Mouse (Mus musculus) embryonic facial prominence, embryonic 13.5 days (tissue): ENCODE data around the gene Rfx2. TPM values are rescaled to one million over a fixed set of nuclear protein-coding genes. Genes with fewer than 3 reads are reported as not detected.

ENCODE experiments used
- ATAC-seq: fragments of 200-750 bp; cut with Nextera tagmentation; 2 replicates; pipeline ENCODE4 v1.8.0; 2017; ENCODE audit warnings: low read depth; ENCODE audit not compliant: insufficient number of reproducible peaks, insufficient read depth, low FRiP score, low TSS enrichment
- H3K27ac ChIP-seq: fragments of 300-500 bp; sonication (generic); 2 replicates; pipeline ENCODE4 v1.5.1; 2015; ENCODE audit warnings: moderate library complexity, mild to moderate bottlenecking, inconsistent platforms
- H3K27me3 ChIP-seq: fragments of 300-500 bp; sonication (generic); 2 replicates; pipeline ENCODE4 v1.6.1; 2015; ENCODE audit warnings: mild to moderate bottlenecking, inconsistent platforms
- H3K36me3 ChIP-seq: fragments of 300-500 bp; sonication (generic); 2 replicates; pipeline ENCODE4 v1.6.1; 2015; ENCODE audit warnings: mild to moderate bottlenecking, inconsistent platforms
- H3K4me1 ChIP-seq: fragments of 300-500 bp; sonication (generic); 2 replicates; pipeline ENCODE4 v1.6.1; 2015; ENCODE audit warnings: inconsistent platforms
- H3K4me2 ChIP-seq: fragments of 300-500 bp; sonication (generic); 2 replicates; pipeline ENCODE4 v1.6.1; 2015; ENCODE audit warnings: moderate library complexity, mild to moderate bottlenecking, inconsistent platforms
- H3K4me3 ChIP-seq: fragments of 300-500 bp; sonication (generic); 2 replicates; pipeline ENCODE4 v1.5.1; 2015; ENCODE audit warnings: mild to moderate bottlenecking, inconsistent platforms
- H3K9ac ChIP-seq: fragments of 300-500 bp; sonication (generic); 2 replicates; pipeline ENCODE4 v1.6.1; 2015; ENCODE audit warnings: mild to moderate bottlenecking, inconsistent platforms
- H3K9me3 ChIP-seq: fragments of 300-500 bp; sonication (generic); 2 replicates; pipeline ENCODE4 v1.6.1; 2016; ENCODE audit warnings: inconsistent platforms
- WGBS: fragments of 180-500 bp; shearing (Covaris S2); methylation state at CpG from one replicate; pipeline ENCODE4 v1.1.7; 2015; ENCODE audit warnings: mixed read lengths; 5-methylcytosine and 5-hydroxymethylcytosine counted together
- polyA plus RNA-seq: library from polyadenylated mRNA; unstranded; fragments of >200 nt; fragmentation: Nextera tagmentation; extraction: Ambion mirVana; gene quantifications from 2 replicates; pipeline ENCODE4 v1.2.1, GENCODE M21; 2015

Gene Rfx2
- polyA plus RNA-seq, 1 experiment from 2014 or later: 4.5 TPM

- no peak overlapping the region for H3K4me2 ChIP-seq
- WGBS: 55% methylated on average over 3 of the region's 3 CpGs
- H3K9me3 ChIP-seq: no peaks in the 10 kb centered on the region
- H3K4me3 ChIP-seq: no peak overlapping the region
- no peak overlapping the region for H3K9ac ChIP-seq
- H3K27me3 ChIP-seq: no peaks in the 10 kb centered on the region
- H3K4me1 ChIP-seq: peaks cover 3% of the 10 kb centered on the region; the same call in 1 of the 2 replicates
- ATAC-seq: no peak
- H3K36me3 ChIP-seq: no peaks in the 10 kb centered on the region
- no peak overlapping the region for H3K27ac ChIP-seq
These were observed 30.4 kb upstream of the Rfx2 start for GRCm38 (mm10) chr17:56861197-56861596.

DNA sequence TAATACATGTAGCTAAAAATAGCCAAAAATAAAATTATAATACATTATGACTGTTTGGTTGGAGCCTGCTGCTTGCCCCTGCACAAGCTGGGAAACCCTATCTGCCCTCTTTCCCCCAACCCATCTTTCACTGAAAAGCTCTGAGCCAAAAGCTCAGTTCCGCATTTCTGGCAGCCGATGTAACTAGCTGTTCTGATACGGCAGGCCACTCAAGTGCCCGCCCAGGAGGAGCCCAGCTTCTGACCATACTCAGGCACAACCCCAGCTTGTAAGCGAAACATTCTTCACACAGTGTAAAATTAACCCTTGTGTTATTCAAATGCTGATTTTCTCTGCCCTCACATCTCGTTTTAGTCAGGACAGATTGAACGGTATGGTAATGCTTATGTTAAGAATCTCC is 28.1 kb upstream of the Rfx2 start:
- Histone ChIP-seq H3K4me3 (no peak overlapping the region), H3K9ac (no peak overlapping the region), H3K4me2 (no peak overlapping the region), H3K36me3 (no peaks in the 10 kb centered on the region), H3K4me1 (no peaks in the 10 kb centered on the region), H3K27ac (no peak overlapping the region), H3K27me3 (no peaks in the 10 kb centered on the region), H3K9me3 (no peaks in the 10 kb centered on the region)
- no peak for ATAC-seq
- 45% methylated on average over 7 of the region's 7 CpGs for WGBS

GRCm38 (mm10) chr17:56858216-56858615 is 27.4 kb upstream of the Rfx2 start:
- H3K4me2 ChIP-seq: no peak overlapping the region
- 50% methylated on average over 4 of the region's 4 CpGs for WGBS
- H3K27me3 ChIP-seq: no peaks in the 10 kb centered on the region
- no peaks in the 10 kb centered on the region for H3K4me1 ChIP-seq
- H3K4me3 ChIP-seq: no peak overlapping the region
- H3K36me3 ChIP-seq: no peaks in the 10 kb centered on the region
- H3K9me3 ChIP-seq: no peaks in the 10 kb centered on the region
- no peak overlapping the region for H3K27ac ChIP-seq
- no peak for ATAC-seq
- H3K9ac ChIP-seq: no peak overlapping the region

- Histone ChIP-seq H3K27me3 (no peaks in the 10 kb centered on the region), H3K4me1 (no peaks in the 10 kb centered on the region), H3K9ac (no peak overlapping the region), H3K36me3 (no peaks in the 10 kb centered on the region), H3K4me3 (no peak overlapping the region), H3K9me3 (no peaks in the 10 kb centered on the region), H3K4me2 (no peak overlapping the region), H3K27ac (no peak overlapping the region)
- 78% methylated on average over 3 of the region's 3 CpGs for WGBS
- ATAC-seq: no peak
These were observed 24.6 kb upstream of the Rfx2 start for GRCm38 (mm10) chr17:56855421-56855820.

GRCm38 (mm10) chr17:56851167-56851566 is 20.4 kb upstream of the Rfx2 start:
- Histone ChIP-seq H3K4me2 (no peak overlapping the region), H3K4me1 (no peaks in the 10 kb centered on the region), H3K27ac (no peak overlapping the region), H3K9me3 (no peaks in the 10 kb centered on the region), H3K36me3 (no peaks in the 10 kb centered on the region), H3K9ac (no peak overlapping the region), H3K4me3 (no peak overlapping the region), H3K27me3 (0 out of 2 replicates have a peak, but pooled peaks cover 4% of the 10 kb centered on the region)
- 77% methylated on average over 3 of the region's 3 CpGs for WGBS
- no peak for ATAC-seq

DNA sequence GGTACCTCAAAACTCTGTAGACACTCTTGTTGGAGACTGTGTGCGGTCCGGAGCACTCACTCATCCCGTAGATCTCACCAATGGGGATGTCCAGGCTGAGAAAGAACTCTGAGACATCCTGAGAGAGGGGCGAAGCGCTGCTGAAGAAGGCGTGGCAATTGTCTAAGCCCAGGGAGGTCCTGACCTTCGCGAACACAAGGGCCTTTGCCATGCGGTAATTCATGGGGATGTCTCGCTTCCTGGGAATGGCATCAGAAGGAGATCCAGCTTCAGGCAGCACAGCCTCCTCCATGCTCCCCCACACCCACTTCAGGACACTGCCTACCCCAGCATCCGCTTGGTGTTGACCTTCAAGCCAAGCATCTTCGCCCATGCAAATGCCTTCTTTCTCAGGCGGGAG is 18.9 kb upstream of the Rfx2 start:
- no peak for ATAC-seq

DNA sequence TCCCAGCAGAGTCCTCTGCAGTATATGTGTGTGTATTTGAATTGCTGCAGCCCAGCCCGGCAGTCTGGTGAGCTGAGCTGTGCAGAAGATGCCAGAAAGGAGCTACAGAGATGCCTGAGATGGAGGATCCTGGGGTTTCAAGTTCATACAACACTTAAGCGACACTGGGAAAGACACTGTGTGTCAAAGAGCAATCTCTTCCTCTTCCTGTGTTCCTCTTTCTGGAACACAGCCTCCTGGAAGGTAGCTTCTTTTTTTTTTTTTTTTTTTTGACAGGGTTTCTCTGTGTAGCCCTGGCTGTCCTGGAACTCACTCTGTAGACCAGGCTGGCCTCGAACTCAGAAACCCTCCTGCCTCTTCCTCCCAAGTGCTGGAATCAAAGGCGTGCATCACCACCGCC is 18.0 kb upstream of the Rfx2 start:
- H3K4me1 ChIP-seq: no peaks in the 10 kb centered on the region
- no peak overlapping the region for H3K27ac ChIP-seq
- H3K9me3 ChIP-seq: no peaks in the 10 kb centered on the region
- 82% methylated on average over 5 of the region's 5 CpGs for WGBS
- H3K27me3 ChIP-seq: 0 out of 2 replicates have a peak, but pooled peaks cover 4% of the 10 kb centered on the region
- no peak overlapping the region for H3K9ac ChIP-seq
- no peaks in the 10 kb centered on the region for H3K36me3 ChIP-seq
- H3K4me3 ChIP-seq: no peak overlapping the region
- ATAC-seq: no peak
- H3K4me2 ChIP-seq: no peak overlapping the region

More for the DNA sequence above, 18.9 kb upstream of the Rfx2 start:
- Histone ChIP-seq H3K4me2 (no peak overlapping the region), H3K27ac (no peak overlapping the region), H3K9ac (no peak overlapping the region), H3K4me3 (no peak overlapping the region), H3K27me3 (0 out of 2 replicates have a peak, but pooled peaks cover 4% of the 10 kb centered on the region), H3K9me3 (no peaks in the 10 kb centered on the region), H3K4me1 (no peaks in the 10 kb centered on the region), H3K36me3 (no peaks in the 10 kb centered on the region)
- 79% methylated on average over 13 of the region's 13 CpGs for WGBS

- 81% methylated on average over 5 of the region's 5 CpGs for WGBS
- Histone ChIP-seq H3K9ac (no peak overlapping the region), H3K4me1 (no peaks in the 10 kb centered on the region), H3K4me2 (no peak overlapping the region), H3K27ac (no peak overlapping the region), H3K27me3 (no peaks in the 10 kb centered on the region), H3K36me3 (no peaks in the 10 kb centered on the region), H3K4me3 (no peak overlapping the region), H3K9me3 (no peaks in the 10 kb centered on the region)
- ATAC-seq: no peak
These were observed 12.9 kb upstream of the Rfx2 start for GRCm38 (mm10) chr17:56843678-56844077.

DNA sequence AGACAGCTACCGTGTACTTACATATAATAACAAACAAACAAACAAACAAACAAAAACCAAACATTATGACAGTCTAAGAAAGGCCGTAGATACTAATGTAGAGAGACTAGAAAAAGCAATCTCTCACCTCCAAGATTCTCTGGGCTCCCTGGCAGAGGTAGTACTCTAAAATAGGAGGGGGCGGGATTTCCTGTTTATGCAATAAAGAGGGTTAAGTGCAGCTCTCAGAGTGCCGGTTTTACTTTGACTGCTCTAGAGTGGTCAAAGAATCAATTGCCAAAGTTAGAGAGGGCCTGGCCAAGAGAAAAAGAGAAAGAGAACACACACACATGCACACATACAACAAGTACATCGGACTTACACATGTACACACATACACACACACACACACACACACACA is 11.4 kb upstream of the Rfx2 start:
- WGBS: 79% methylated on average over 5 of the region's 5 CpGs
- Histone ChIP-seq H3K4me1 (no peaks in the 10 kb centered on the region), H3K27ac (no peak overlapping the region), H3K4me2 (no peak overlapping the region), H3K9ac (no peak overlapping the region), H3K36me3 (no peaks in the 10 kb centered on the region), H3K27me3 (no peaks in the 10 kb centered on the region), H3K9me3 (no peaks in the 10 kb centered on the region), H3K4me3 (no peak overlapping the region)
- ATAC-seq: no peak

GRCm38 (mm10) chr17:56840524-56840923 is 9.7 kb upstream of the Rfx2 start:
- no peaks in the 10 kb centered on the region for H3K27me3 ChIP-seq
- H3K9me3 ChIP-seq: no peaks in the 10 kb centered on the region
- WGBS: 67% methylated on average over 7 of the region's 7 CpGs
- no peak overlapping the region for H3K27ac ChIP-seq
- no peak for ATAC-seq
- H3K36me3 ChIP-seq: no peaks in the 10 kb centered on the region
- H3K4me1 ChIP-seq: no peaks in the 10 kb centered on the region
- no peak overlapping the region for H3K4me3 ChIP-seq
- H3K4me2 ChIP-seq: no peak overlapping the region
- no peak overlapping the region for H3K9ac ChIP-seq

DNA sequence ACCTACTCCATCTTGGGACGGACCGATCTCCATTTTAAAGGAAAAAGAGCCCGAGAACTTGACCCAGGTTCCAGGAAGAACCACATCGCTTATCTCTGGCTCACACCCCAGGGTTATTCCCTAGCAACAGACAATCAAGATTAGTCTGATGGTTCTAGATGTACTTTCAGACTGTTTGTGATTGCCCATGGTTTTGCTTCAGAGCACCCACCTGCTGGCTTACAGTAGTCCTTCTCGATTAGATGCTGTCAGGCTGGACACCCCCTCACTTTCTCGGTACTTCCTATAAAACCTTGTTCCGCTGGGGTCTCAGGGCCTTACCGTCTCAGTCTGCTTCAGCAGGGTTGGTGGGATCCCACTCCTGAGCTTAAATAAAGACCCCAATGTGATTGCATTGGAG is 5.5 kb upstream of the Rfx2 start:
- Histone ChIP-seq H3K4me1 (0 out of 2 replicates have a peak, but pooled peaks cover 3% of the 10 kb centered on the region), H3K9ac (no peak overlapping the region), H3K9me3 (no peaks in the 10 kb centered on the region), H3K36me3 (no peaks in the 10 kb centered on the region), H3K27ac (no peak overlapping the region), H3K27me3 (peaks cover 7% of the 10 kb centered on the region), H3K4me3 (no peak overlapping the region), H3K4me2 (no peak overlapping the region)
- 90% methylated on average over 8 of the region's 8 CpGs for WGBS
- no peak for ATAC-seq

DNA sequence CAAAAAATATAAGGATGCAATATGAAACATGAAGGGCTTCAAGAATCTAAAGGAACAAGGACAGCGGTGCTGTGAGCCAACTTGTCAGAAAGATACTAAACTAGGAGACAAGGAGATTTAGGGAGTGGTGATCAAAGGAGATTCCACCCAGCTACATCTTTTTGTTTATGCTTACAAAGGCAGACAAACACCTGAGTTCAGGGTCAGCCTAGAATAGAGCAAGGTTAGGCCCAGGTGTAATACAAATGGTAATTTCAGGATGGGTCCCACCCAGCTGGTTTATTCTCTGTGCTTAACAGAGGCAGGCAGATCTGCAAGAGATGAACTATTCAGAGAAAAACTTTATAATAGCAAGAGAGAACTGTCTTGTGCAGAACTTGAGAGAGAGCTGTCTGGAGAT is 2.6 kb upstream of the Rfx2 start:
- H3K36me3 ChIP-seq: no peaks in the 10 kb centered on the region
- H3K4me3 ChIP-seq: no peak overlapping the region
- H3K4me1 ChIP-seq: peaks cover 16% of the 10 kb centered on the region
- peaks cover 26% of the 10 kb centered on the region for H3K27me3 ChIP-seq
- H3K9me3 ChIP-seq: no peaks in the 10 kb centered on the region
- no peak overlapping the region for H3K27ac ChIP-seq
- no peak for ATAC-seq
- no peak overlapping the region for H3K4me2 ChIP-seq
- H3K9ac ChIP-seq: no peak overlapping the region
- 89% methylated on average over 1 of the region's 1 CpGs for WGBS

DNA sequence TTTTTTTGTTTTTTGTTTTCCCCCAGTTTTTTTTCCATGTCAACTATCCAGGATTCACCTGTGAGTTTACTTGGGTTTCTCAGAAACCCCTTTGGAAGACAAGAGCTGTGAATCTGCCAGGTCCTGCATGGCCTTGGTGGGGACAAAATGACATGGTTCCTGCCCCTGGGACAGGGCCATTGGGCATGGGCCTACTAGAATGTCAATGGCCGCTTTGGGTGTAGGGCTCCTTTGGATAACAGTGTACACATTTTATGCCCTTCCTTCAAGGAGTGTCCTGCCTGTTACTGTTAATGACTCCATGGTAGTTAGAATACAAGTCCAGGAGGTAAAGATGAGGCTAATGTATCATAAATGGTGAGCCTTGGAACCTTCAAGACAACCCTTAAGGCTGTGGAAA is 2.1 kb upstream of the Rfx2 start:
- Histone ChIP-seq H3K36me3 (no peaks in the 10 kb centered on the region), H3K9me3 (no peaks in the 10 kb centered on the region), H3K4me2 (no peak overlapping the region), H3K9ac (no peak overlapping the region), H3K4me3 (no peak overlapping the region), H3K27me3 (peaks cover 30% of the 10 kb centered on the region), H3K27ac (no peak overlapping the region), H3K4me1 (peaks cover 16% of the 10 kb centered on the region)
- no peak for ATAC-seq
- WGBS: 83% methylated on average over 1 of the region's 1 CpGs
